Mouse (Mus musculus): ENCODE data around the gene Amd2.

Amd2 gene

DNA sequence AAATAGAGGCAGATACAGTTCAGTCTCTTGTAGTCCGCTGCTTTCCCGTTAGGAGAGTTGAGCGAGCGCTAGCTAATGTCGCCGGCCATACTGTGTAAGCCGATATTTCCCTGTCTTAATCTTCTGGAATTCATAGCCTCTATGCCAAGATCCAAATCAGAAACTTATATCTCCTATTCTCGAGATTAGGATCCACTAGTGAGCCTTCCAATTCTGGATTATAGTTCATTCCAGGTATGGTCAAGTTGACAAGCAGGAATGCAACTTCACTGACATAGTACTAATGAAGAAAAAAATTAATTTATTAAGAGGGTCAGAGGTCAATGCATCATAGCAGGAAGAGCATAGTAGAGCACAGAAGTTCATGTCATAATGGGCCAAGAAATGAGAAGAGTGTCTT, at the start of gene Amd2:
Gene Amd2, minus strand, starts transcription at position 101 of the 400 bp plus-strand sequence.
- no peak for DNase-seq (ENCODE audit: low read depth, low spot score)

DNA sequence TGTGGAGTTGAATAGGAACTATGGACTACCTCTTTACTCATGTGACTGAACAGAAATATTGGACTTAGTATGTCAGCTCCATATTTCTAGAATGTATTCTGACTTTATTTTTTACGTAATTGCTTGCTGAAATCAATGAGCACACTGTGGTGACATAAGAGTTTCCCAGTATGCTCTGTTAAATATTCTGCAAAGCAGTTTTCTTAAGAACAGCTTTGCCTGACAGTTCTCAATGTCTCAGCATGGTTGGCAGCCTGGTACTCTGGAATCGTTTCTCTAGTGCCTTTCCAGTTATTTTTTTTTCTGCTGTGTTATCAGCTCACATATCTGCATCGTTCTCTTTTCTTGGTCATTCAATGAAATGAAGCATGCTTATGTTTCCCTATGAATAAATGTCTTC, 49.6 kb upstream of the Amd2 start:
- no peak for DNase-seq (ENCODE audit: low read depth, low spot score)

DNA sequence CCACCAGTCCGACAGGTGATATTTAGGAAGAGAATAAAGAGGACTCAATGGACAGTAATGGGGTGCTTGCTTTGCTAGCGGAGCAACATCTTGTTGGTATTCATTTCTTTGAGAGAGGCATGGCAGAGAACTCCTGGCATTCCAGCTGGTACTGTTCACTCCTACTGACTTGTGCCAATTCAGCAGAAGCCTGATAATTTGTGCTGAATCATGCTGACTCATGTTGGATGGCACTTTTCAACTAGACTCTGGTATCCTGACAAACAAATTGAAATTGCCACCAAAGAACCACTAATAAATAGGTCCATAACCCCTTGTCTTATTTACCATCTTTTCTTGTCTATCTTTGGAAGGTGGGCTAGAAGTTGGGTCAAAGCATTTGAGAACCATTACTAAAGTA, 25.9 kb upstream of the Amd2 start:
- DNase-seq (ENCODE audit: low read depth, low spot score): no peak

DNA sequence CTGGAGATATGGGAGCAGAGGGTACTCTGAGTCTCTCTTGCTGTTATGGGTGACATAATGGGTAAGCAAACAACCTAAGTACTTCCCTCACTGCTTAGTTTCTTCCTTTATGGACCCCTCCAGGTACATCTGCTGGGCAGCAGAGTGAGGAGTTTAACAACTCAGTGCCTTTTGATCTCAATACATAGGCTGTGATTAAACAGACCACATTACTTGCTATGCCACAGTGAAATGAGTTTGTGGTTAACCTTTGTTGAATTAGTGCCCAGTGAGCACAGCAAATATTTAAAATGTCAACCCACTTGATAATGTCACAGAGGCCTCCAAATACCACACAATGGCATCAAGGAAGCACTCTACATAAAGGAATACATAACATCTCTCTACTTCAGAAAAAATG, 2.6 kb upstream of the Amd2 start:
- DNase-seq (ENCODE audit: low read depth, low spot score): no peak
